Mouse (Mus musculus) cerebellum, adult 11 months (tissue): ENCODE measurements around the gene Rims1.

ENCODE experiments used
- DNase-seq: peaks from one replicate; pipeline ENCODE4 v3.0.0; 2022

Rims1 gene

GRCm38 (mm10) chr1:22572720-22573119 lies 233.1 kb downstream of the Rims1 start:
- no peak for DNase-seq

- DNase-seq: no peak
These were observed 259.5 kb downstream of the Rims1 start for GRCm38 (mm10) chr1:22546273-22546672.

DNA sequence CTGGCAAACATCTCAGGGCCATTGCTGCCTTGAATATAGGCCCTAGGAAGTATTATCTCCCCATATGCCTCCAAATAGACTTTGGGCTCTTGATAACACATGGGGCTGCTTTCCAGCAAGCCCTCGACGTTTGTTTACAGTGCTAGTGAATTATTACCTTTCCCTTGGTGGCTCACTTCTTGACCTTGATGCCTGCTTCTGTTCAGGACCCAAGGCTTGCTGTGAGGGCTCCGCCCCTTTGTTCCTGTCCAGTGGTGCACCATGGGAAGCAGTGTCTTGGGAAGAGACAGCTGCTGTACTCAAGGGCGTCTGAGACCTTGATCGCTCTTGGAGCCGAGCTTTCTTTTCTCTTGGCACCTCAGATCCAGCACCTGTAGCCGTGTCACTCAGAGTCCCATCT lies 267.7 kb downstream of the Rims1 start:
- no peak for DNase-seq

DNA sequence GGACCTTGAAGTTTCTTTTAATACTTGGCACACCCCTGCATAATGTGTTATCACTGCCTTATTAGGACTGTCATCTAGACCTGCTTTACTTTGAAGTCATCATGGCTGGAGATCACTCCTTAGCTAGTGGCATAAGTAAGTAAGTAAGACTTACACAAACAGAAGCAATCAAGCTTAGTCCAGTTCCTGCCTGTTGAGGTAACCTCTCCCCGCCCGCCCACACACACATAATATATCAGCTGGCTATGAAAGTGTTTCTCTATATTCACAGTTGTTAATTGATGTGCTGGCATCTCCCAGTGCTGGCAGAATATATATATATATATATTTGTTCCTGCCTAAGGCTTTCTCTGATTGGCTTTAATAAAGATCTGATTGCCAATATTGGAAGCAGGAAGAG lies 269.0 kb downstream of the Rims1 start:
- no peak for DNase-seq

DNA sequence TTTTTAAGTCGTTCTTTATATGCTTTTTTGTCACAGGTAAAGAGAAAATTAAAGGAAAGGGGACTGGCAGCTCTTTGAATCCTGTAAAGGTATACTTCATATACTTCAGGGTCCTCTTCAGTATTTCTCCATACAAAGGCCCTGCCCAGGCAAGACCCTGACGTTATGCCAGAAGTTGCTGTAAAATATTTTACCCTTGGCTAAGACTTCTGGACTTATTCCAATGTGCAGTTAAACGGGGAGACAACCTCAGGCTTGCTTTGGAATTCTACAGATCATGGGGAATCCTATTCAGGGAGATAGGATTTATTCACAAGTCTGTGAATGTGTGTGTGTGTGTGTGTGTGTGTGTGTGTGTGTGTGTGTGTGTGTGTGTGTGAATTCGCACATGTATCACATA lies 270.7 kb downstream of the Rims1 start:
- DNase-seq: no peak

DNA sequence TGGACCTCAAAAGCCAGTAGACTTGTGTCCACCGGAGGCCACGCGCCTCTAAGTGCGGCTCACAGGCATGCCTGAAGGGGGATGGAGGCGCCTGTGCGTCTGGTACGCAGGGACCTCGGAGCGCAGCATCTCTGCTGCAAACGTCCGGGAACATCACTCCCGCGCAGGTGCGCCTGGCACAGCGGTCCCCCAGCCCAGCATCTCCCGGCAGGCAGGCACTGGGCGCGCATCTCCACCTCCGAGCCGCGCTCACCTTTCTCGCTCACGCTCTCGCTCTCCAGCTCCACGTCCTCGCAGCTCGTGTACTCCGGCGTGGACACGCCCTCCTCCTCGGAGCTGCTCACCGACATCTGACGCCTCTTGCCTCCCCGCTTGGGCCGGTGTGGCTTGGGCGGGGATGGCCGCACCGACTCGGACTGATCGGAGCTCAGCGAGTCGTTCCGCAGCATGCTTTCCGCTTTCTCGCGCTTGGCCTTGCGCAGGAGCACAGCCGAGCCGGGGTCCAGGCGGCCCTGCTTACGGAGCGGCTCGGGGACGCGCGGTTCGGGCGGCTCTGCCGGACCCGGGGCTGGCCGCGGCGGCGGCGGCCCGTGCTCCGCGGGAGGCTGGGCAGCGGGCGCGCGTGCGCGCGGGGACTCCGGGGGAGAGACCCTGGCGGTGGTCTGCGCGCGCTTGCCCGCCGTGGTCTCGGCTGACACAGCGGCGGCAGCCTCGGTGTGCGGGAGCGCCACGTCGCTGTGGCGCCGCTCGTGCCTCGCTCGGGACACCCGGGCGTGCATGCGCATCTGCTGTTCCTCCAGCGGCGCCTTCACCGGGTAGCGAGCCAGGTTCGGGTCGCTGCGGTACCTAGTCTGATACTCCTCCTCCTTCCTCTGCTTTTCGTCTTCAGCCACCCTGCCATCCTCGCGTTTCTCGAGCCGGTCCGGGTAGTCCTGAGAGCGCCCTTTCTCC lies 272.4 kb downstream of the Rims1 start:
- peak; percentile 44 for DNase-seq

GRCm38 (mm10) chr1:22515103-22515502 lies 290.7 kb downstream of the Rims1 start:
- DNase-seq: no peak

GRCm38 (mm10) chr1:22512421-22512820 lies 293.4 kb downstream of the Rims1 start:
- peak; percentile 81 for DNase-seq

GRCm38 (mm10) chr1:22511614-22512013 lies 294.2 kb downstream of the Rims1 start:
- DNase-seq: peak; percentile 34

DNA sequence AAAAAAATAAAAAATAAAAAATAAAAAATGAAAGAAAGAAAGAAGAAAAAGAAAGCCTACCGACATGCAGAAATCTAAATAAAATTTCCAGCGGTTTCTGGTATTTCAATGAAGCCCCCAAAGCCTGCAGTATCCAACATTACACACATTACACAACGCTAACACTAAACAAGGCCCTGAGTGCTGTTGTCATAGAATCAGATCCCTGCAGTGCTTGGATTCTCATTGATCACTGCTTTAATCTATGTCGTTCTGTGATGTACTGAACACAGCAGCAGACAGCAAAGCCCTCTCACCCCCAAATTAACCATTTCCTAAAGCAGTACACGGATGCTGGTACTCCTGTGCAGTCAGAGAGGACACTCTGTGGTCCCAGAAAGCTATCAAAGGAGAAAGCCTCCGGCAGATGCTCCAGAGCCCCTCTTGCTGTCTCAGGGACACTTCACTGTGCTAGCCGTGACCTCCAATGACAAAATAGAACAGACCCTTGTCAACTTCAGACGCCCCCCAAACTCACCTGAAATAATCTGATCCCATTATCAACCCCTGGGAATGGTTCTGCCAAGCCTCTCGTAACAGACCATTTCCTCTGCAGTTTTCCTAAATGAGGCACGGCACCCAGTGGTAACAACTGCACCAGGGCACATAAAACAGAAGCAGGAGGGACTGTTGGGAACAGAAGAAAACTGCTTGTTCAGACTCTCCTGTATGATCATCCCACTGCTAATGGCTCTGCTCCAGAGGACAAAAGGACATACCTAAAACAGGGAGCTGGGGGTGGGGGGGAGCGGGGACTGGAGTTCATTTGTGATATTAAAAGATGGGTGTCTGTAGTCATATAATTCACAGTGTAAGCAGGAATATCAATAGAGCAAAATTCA lies 296.8 kb downstream of the Rims1 start:
- DNase-seq: no peak

- DNase-seq: no peak
These were observed 318.4 kb downstream of the Rims1 start for GRCm38 (mm10) chr1:22487270-22487864.

DNA sequence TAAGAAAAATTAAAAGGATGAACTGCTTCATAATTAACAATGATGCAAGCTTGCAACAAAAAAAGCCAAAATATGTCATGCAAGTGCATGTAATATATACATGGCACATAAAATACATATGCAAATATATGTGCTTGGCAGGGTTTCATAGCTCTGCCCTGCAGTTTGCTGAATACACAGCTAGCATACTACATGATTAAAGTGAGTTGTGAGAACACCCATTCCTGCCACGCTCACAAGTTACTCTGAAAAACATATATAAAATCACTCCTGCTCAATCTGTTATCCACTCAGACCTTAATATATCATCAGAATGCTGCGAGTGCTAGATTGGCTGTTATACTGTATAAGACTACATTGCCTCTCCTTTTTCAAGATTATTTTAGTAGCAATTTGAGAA lies 329.6 kb downstream of the Rims1 start:
- no peak for DNase-seq

- no peak for DNase-seq
These were observed 338.8 kb downstream of the Rims1 start for GRCm38 (mm10) chr1:22467033-22467432.

- no peak for DNase-seq
These were observed 339.2 kb downstream of the Rims1 start for GRCm38 (mm10) chr1:22466597-22466996.

GRCm38 (mm10) chr1:22424020-22424419 lies 381.8 kb downstream of the Rims1 start:
- DNase-seq: no peak

GRCm38 (mm10) chr1:22422102-22422501 lies 383.7 kb downstream of the Rims1 start:
- DNase-seq: no peak

GRCm38 (mm10) chr1:22410173-22410572 lies 395.6 kb downstream of the Rims1 start:
- DNase-seq: no peak

DNA sequence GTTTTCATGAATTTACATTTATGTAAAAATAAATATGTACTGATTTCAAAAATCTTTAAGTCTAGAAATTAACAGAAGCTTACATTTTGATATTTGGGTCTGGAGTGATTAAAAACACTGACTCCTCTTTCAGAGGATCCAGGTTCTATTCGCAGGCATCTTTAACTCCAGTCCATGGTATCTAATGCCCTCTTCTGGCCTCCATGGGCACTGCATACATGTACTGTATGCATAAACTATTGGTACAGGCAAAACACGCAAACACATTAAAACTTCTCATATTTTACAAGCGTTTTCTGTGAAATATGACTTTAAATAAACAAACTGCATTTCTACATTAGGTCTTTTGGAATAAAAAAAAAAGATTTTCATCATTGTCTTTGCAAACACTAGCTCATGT lies 419.4 kb downstream of the Rims1 start:
- no peak for DNase-seq

- DNase-seq: no peak
These were observed 428.1 kb downstream of the Rims1 start for GRCm38 (mm10) chr1:22377652-22378051.

DNA sequence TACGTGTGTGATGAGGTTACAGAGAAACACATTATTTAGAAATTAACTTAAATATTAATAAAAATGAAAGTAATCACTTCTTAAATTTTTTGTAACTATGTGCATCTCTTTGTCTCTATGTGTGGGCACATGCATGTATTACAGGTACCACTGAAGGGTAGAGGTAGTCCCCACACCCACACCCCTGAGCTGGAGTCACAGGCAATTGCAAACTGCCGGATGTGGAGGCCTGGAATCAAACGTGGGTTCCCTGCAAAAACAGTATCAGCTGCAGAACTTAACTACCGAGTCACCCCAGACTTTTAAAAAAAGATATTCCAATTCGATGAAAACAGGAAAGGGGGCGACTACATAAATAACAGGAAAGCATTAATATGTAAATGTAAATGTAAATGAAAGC lies 428.7 kb downstream of the Rims1 start:
- DNase-seq: no peak

- no peak for DNase-seq
These were observed 449.6 kb downstream of the Rims1 start for GRCm38 (mm10) chr1:22356209-22356608.

GRCm38 (mm10) chr1:22353687-22354086 lies 452.1 kb downstream of the Rims1 start:
- no peak for DNase-seq

GRCm38 (mm10) chr1:22338914-22339313 lies 466.9 kb downstream of the Rims1 start:
- DNase-seq: no peak
